Mouse (Mus musculus): ENCODE measurements around the gene Tbx15.

Gene Tbx15

GRCm38 (mm10) chr3:99295301-99295700 lies 55.1 kb downstream of the Tbx15 start:
- TF ChIP-seq CTCF (conservative IDR thresholded peaks at IDR 0.05; ENCODE audit: low read length) (no peak), NANOG (IDR thresholded peaks at IDR 0.05; ENCODE audit: borderline replicate concordance, low read length) (no peak), POU5F1 (IDR thresholded peaks at IDR 0.05; ENCODE audit: borderline replicate concordance, low read length) (no peak)
- Histone ChIP-seq H3K9me3 (ENCODE audit: low read length) (no peaks in the 10 kb centered on the region), H3K27me3 (ENCODE audit: insufficient read depth, low read length) (no peaks in the 10 kb centered on the region)

GRCm38 (mm10) chr3:99296186-99296585 lies 56.0 kb downstream of the Tbx15 start:
- Histone ChIP-seq H3K4me1 (replicated peaks; ENCODE audit: low read depth, low read length) (no peaks in the 10 kb centered on the region), H3K9me3 (ENCODE audit: low read length) (no peaks in the 10 kb centered on the region), H3K36me3 (ENCODE audit: insufficient read depth, low read length) (no peaks in the 10 kb centered on the region), H3K27me3 (ENCODE audit: insufficient read depth, low read length) (no peaks in the 10 kb centered on the region), H3K4me3 (replicated peaks; ENCODE audit: low read length) (no peak overlapping the region)
- no peak for TF ChIP-seq POU5F1 (IDR thresholded peaks at IDR 0.05; ENCODE audit: borderline replicate concordance, low read length)
- TF ChIP-seq CTCF (conservative IDR thresholded peaks at IDR 0.05; ENCODE audit: low read length) = no peak
- TF ChIP-seq NANOG (IDR thresholded peaks at IDR 0.05; ENCODE audit: borderline replicate concordance, low read length) = no peak

More at GRCm38 (mm10) chr3:99295301-99295700, 55.1 kb downstream of the Tbx15 start:
- H3K36me3 ChIP-seq (ENCODE audit: insufficient read depth, low read length) = no peaks in the 10 kb centered on the region
- H3K4me1 ChIP-seq (replicated peaks; ENCODE audit: low read depth, low read length) = no peaks in the 10 kb centered on the region
- no peak overlapping the region for H3K4me3 ChIP-seq (replicated peaks; ENCODE audit: low read length)

- Histone ChIP-seq H3K9me3 (ENCODE audit: low read length) (no peaks in the 10 kb centered on the region), H3K27me3 (ENCODE audit: insufficient read depth, low read length) (no peaks in the 10 kb centered on the region), H3K36me3 (ENCODE audit: insufficient read depth, low read length) (no peaks in the 10 kb centered on the region), H3K4me1 (replicated peaks; ENCODE audit: low read depth, low read length) (no peaks in the 10 kb centered on the region), H3K4me3 (replicated peaks; ENCODE audit: low read length) (no peak overlapping the region)
- no peak for TF ChIP-seq CTCF (conservative IDR thresholded peaks at IDR 0.05; ENCODE audit: low read length)
- TF ChIP-seq POU5F1 (IDR thresholded peaks at IDR 0.05; ENCODE audit: borderline replicate concordance, low read length) = no peak
- no peak for TF ChIP-seq NANOG (IDR thresholded peaks at IDR 0.05; ENCODE audit: borderline replicate concordance, low read length)
Measured at GRCm38 (mm10) chr3:99300846-99301245, 60.7 kb downstream of the Tbx15 start.

GRCm38 (mm10) chr3:99310877-99311276 lies 70.7 kb downstream of the Tbx15 start:
- Histone ChIP-seq H3K4me1 (replicated peaks; ENCODE audit: low read depth, low read length) (no peaks in the 10 kb centered on the region), H3K36me3 (ENCODE audit: insufficient read depth, low read length) (no peaks in the 10 kb centered on the region), H3K4me3 (replicated peaks; ENCODE audit: low read length) (no peak overlapping the region), H3K9me3 (ENCODE audit: low read length) (no peaks in the 10 kb centered on the region), H3K27me3 (ENCODE audit: insufficient read depth, low read length) (no peaks in the 10 kb centered on the region)
- TF ChIP-seq POU5F1 (IDR thresholded peaks at IDR 0.05; ENCODE audit: borderline replicate concordance, low read length) = no peak
- TF ChIP-seq NANOG (IDR thresholded peaks at IDR 0.05; ENCODE audit: borderline replicate concordance, low read length) = no peak
- TF ChIP-seq CTCF (conservative IDR thresholded peaks at IDR 0.05; ENCODE audit: low read length) = no peak

- Histone ChIP-seq H3K9me3 (ENCODE audit: low read length) (no peaks in the 10 kb centered on the region), H3K4me1 (replicated peaks; ENCODE audit: low read depth, low read length) (no peaks in the 10 kb centered on the region), H3K4me3 (replicated peaks; ENCODE audit: low read length) (no peak overlapping the region), H3K27me3 (ENCODE audit: insufficient read depth, low read length) (no peaks in the 10 kb centered on the region), H3K36me3 (ENCODE audit: insufficient read depth, low read length) (no peaks in the 10 kb centered on the region)
- no peak for TF ChIP-seq NANOG (IDR thresholded peaks at IDR 0.05; ENCODE audit: borderline replicate concordance, low read length)
- TF ChIP-seq CTCF (conservative IDR thresholded peaks at IDR 0.05; ENCODE audit: low read length) = no peak
- TF ChIP-seq POU5F1 (IDR thresholded peaks at IDR 0.05; ENCODE audit: borderline replicate concordance, low read length) = no peak
Measured at GRCm38 (mm10) chr3:99311943-99312635, 71.9 kb downstream of the Tbx15 start.

GRCm38 (mm10) chr3:99322345-99322744 lies 82.2 kb downstream of the Tbx15 start:
- no peak for TF ChIP-seq POU5F1 (IDR thresholded peaks at IDR 0.05; ENCODE audit: borderline replicate concordance, low read length)
- TF ChIP-seq NANOG (IDR thresholded peaks at IDR 0.05; ENCODE audit: borderline replicate concordance, low read length) = no peak
- TF ChIP-seq CTCF (conservative IDR thresholded peaks at IDR 0.05; ENCODE audit: low read length) = no peak
- H3K9me3 ChIP-seq (ENCODE audit: low read length) = no peaks in the 10 kb centered on the region
- no peaks in the 10 kb centered on the region for H3K36me3 ChIP-seq (ENCODE audit: insufficient read depth, low read length)
- no peaks in the 10 kb centered on the region for H3K4me1 ChIP-seq (replicated peaks; ENCODE audit: low read depth, low read length)
- no peaks in the 10 kb centered on the region for H3K27me3 ChIP-seq (ENCODE audit: insufficient read depth, low read length)
- no peak overlapping the region for H3K4me3 ChIP-seq (replicated peaks; ENCODE audit: low read length)

- H3K4me1 ChIP-seq (replicated peaks; ENCODE audit: low read depth, low read length) = no peaks in the 10 kb centered on the region
- no peaks in the 10 kb centered on the region for H3K27me3 ChIP-seq (ENCODE audit: insufficient read depth, low read length)
- no peaks in the 10 kb centered on the region for H3K36me3 ChIP-seq (ENCODE audit: insufficient read depth, low read length)
- H3K9me3 ChIP-seq (ENCODE audit: low read length) = no peaks in the 10 kb centered on the region
- no peak overlapping the region for H3K4me3 ChIP-seq (replicated peaks; ENCODE audit: low read length)
- TF ChIP-seq NANOG (IDR thresholded peaks at IDR 0.05; ENCODE audit: borderline replicate concordance, low read length) = no peak
- TF ChIP-seq POU5F1 (IDR thresholded peaks at IDR 0.05; ENCODE audit: borderline replicate concordance, low read length) = no peak
- TF ChIP-seq CTCF (conservative IDR thresholded peaks at IDR 0.05; ENCODE audit: low read length) = no peak
Measured at GRCm38 (mm10) chr3:99329316-99329715, 89.1 kb downstream of the Tbx15 start.

- Histone ChIP-seq H3K4me1 (replicated peaks; ENCODE audit: low read depth, low read length) (no peaks in the 10 kb centered on the region), H3K4me3 (replicated peaks; ENCODE audit: low read length) (no peak overlapping the region), H3K27me3 (ENCODE audit: insufficient read depth, low read length) (no peaks in the 10 kb centered on the region), H3K36me3 (ENCODE audit: insufficient read depth, low read length) (no peaks in the 10 kb centered on the region), H3K9me3 (ENCODE audit: low read length) (no peaks in the 10 kb centered on the region)
- TF ChIP-seq POU5F1 (IDR thresholded peaks at IDR 0.05; ENCODE audit: borderline replicate concordance, low read length) (no peak), NANOG (IDR thresholded peaks at IDR 0.05; ENCODE audit: borderline replicate concordance, low read length) (no peak), CTCF (conservative IDR thresholded peaks at IDR 0.05; ENCODE audit: low read length) (no peak)
Measured at GRCm38 (mm10) chr3:99331086-99331485, 90.9 kb downstream of the Tbx15 start.

GRCm38 (mm10) chr3:99336866-99337265 lies 96.7 kb downstream of the Tbx15 start:
- H3K4me3 ChIP-seq (replicated peaks; ENCODE audit: low read length) = no peak overlapping the region
- H3K4me1 ChIP-seq (replicated peaks; ENCODE audit: low read depth, low read length) = no peaks in the 10 kb centered on the region
- no peak for TF ChIP-seq CTCF (conservative IDR thresholded peaks at IDR 0.05; ENCODE audit: low read length)

More at GRCm38 (mm10) chr3:99336866-99337265, 96.7 kb downstream of the Tbx15 start:
- Histone ChIP-seq H3K36me3 (ENCODE audit: insufficient read depth, low read length) (no peaks in the 10 kb centered on the region), H3K9me3 (ENCODE audit: low read length) (no peaks in the 10 kb centered on the region), H3K27me3 (ENCODE audit: insufficient read depth, low read length) (no peaks in the 10 kb centered on the region)
